Mouse (Mus musculus) CH12.LX (cell line): ENCODE results near the gene Asl. TPM values are rescaled to one million over a fixed set of nuclear protein-coding genes. Genes with fewer than 3 reads are reported as not detected.

Experiments
- DNase-seq: peaks from one replicate; pipeline ENCODE4 v3.0.0-alpha.2; 2013; ENCODE audit errors: extremely low read depth
- H3K27ac ChIP-seq: 2 replicates; pipeline ENCODE4 v1.5.1; 2012; ENCODE audit warnings: low read depth, mild to moderate bottlenecking, control low read depth, moderate library complexity; ENCODE audit not compliant: insufficient read depth
- H3K27me3 ChIP-seq: replicated peaks from 2 replicates; pipeline ENCODE3; 2012; ENCODE audit warnings: inconsistent platforms
- H3K36me3 ChIP-seq, 2 experiments: replicated peaks in 1 of 2; 2 replicates each; pipeline versions ENCODE3 to v1.6.1; 2012; ENCODE audit warnings: inconsistent platforms in 1 of 2, low read length in 1 of 2, mild to moderate bottlenecking in 1 of 2, mixed read lengths in 1 of 2, moderate library complexity in 1 of 2; ENCODE audit not compliant: control insufficient read depth in 1 of 2, insufficient read depth in 1 of 2
- H3K4me1 ChIP-seq, 2 experiments: 2 replicates each; pipeline ENCODE4 v1.6.1; 2012; ENCODE audit warnings: inconsistent platforms in 1 of 2, moderate library complexity in 1 of 2; ENCODE audit not compliant: insufficient read depth in 2 of 2, control insufficient read depth in 1 of 2
- H3K4me2 ChIP-seq: 2 replicates; pipeline ENCODE4 v1.6.1; 2012; ENCODE audit warnings: low read depth, mild to moderate bottlenecking, control low read depth; ENCODE audit not compliant: poor library complexity, insufficient read depth, severe bottlenecking
- H3K4me3 ChIP-seq, 3 experiments: fragments of 150-350 bp in 1 of 3; sonication (generic) in 1 of 3; replicated peaks in 1 of 3; 2 replicates each; pipeline versions ENCODE3 to v1.5.1; 2011 to 2012; ENCODE audit warnings: low read depth in 2 of 3, low read length in 2 of 3, mild to moderate bottlenecking in 2 of 3, moderate library complexity in 2 of 3, control low read depth in 1 of 3, improper control_type of control experiment in 1 of 3, inconsistent platforms in 1 of 3, mixed read lengths in 1 of 3; ENCODE audit not compliant: poor library complexity in 1 of 3
- H3K79me2 ChIP-seq: replicated peaks from 2 replicates; pipeline ENCODE4 v1.6.1; 2012; ENCODE audit warnings: mild to moderate bottlenecking, moderate library complexity; ENCODE audit not compliant: control insufficient read depth, poor library complexity, insufficient read depth, severe bottlenecking; ENCODE audit errors: extremely low read depth
- H3K9ac ChIP-seq: 2 replicates; pipeline ENCODE4 v1.6.1; 2012; ENCODE audit warnings: low read depth, mild to moderate bottlenecking, control low read depth, moderate library complexity; ENCODE audit not compliant: insufficient read depth
- H3K9me3 ChIP-seq: replicated peaks from 2 replicates; pipeline ENCODE3; 2012; ENCODE audit warnings: low read length, inconsistent platforms, mixed read lengths
- BHLHE40 ChIP-seq: IDR thresholded peaks from 2 replicates; pipeline ENCODE4 v1.6.1; 2011; ENCODE audit warnings: mild to moderate bottlenecking, low read depth, low read length, improper control_type of control experiment
- CHD1 ChIP-seq: IDR thresholded peaks from 2 replicates; pipeline ENCODE4 v1.6.1; 2012; ENCODE audit warnings: low read depth, low read length, improper control_type of control experiment, inconsistent platforms
- GABPA ChIP-seq: IDR thresholded peaks from 2 replicates; pipeline ENCODE4 v1.6.1; 2012; ENCODE audit warnings: low read depth, low read length, improper control_type of control experiment, inconsistent platforms; ENCODE audit not compliant: insufficient replicate concordance
- JUND ChIP-seq: conservative IDR thresholded peaks from 2 replicates; pipeline ENCODE4 v1.6.1; 2011; ENCODE audit warnings: low read depth, low read length, improper control_type of control experiment
- MAZ ChIP-seq: IDR thresholded peaks from 2 replicates; pipeline ENCODE4 v1.6.1; 2012; ENCODE audit warnings: low read depth, mild to moderate bottlenecking, inconsistent platforms, low read length, improper control_type of control experiment, moderate library complexity
- NELFE ChIP-seq: IDR thresholded peaks from 2 replicates; pipeline ENCODE4 v1.6.1; 2011; ENCODE audit warnings: low read depth, low read length, improper control_type of control experiment
- PAX5 ChIP-seq: IDR thresholded peaks from 2 replicates; pipeline ENCODE4 v1.6.1; 2012; ENCODE audit warnings: low read length, inconsistent platforms, mixed read lengths
- POLR2A ChIP-seq: IDR thresholded peaks from 2 replicates; pipeline ENCODE4 v1.6.1; 2011; ENCODE audit warnings: low read depth, mild to moderate bottlenecking, improper control_type of control experiment, low read length
- POLR2AphosphoS2 ChIP-seq: IDR thresholded peaks from 2 replicates; pipeline ENCODE4 v1.6.1; 2011; ENCODE audit warnings: low read depth, low read length, improper control_type of control experiment
- RAD21 ChIP-seq: IDR thresholded peaks from 2 replicates; pipeline ENCODE4 v1.6.1; 2011; ENCODE audit warnings: low read depth, mild to moderate bottlenecking, low read length, improper control_type of control experiment, moderate library complexity
- SIN3A ChIP-seq: IDR thresholded peaks from 2 replicates; pipeline ENCODE4 v1.6.1; 2012; ENCODE audit warnings: low read length, improper control_type of control experiment, inconsistent platforms
- UBTF ChIP-seq: IDR thresholded peaks from 2 replicates; pipeline ENCODE4 v1.6.1; 2012; ENCODE audit warnings: low read depth, mild to moderate bottlenecking, inconsistent platforms, low read length, improper control_type of control experiment, moderate library complexity
- ZKSCAN1 ChIP-seq: IDR thresholded peaks from 2 replicates; pipeline ENCODE4 v1.6.1; 2012; ENCODE audit warnings: low read depth, inconsistent platforms, low read length, improper control_type of control experiment, borderline replicate concordance
- dilution Hi-C: fragments of 300-500 bp; cut with MboI; formaldehyde crosslinking; loops from 2 replicates; pipeline ENCODE4 v1.14.3; 2020; ENCODE audit warnings: low sequenced_read_pairs; ENCODE audit not compliant: extremely low pct_unique_long_range_greater_than_20kb, extremely low pct_ligation_motif_present
- in situ Hi-C: fragments of 300-500 bp; cut with MboI; formaldehyde crosslinking; loops from 3 replicates; pipeline ENCODE4 v1.14.3; 2019; ENCODE audit warnings: low sequenced_read_pairs, low pct_ligation_motif_present, low pct_unique_long_range_greater_than_20kb, mixed read lengths
- polyA plus RNA-seq: library from polyadenylated mRNA; unstranded; fragments of >175 nt; gene quantifications from 2 replicates; pipeline ENCODE4 v1.2.1, GENCODE M21; 2012; ENCODE audit warnings: low read depth; ENCODE audit not compliant: insufficient read length
- total RNA-seq, 2 experiments: library from RNA; depleted of rRNA; stranded (reverse); fragments of 300-350 nt in 1 of 2; fragments of >200 nt in 1 of 2; gene quantifications; 2 replicates each; pipeline ENCODE4 v1.2.3; 2012 to 2014

The Asl gene
- total and polyA plus RNA-seq, 3 experiments: 44.8 to 70.4 (median 61.0) TPM

GRCm38 (mm10) chr5:129980216-129980615, 48.8 kb downstream of the Asl start:
- in situ Hi-C loops: no loop called here
- no peaks in the 10 kb centered on the region for H3K27me3 ChIP-seq
- H3K9ac ChIP-seq: no peak overlapping the region
- no peak for TF ChIP-seq BHLHE40
- TF ChIP-seq, all 38 proteins: peak for 0
- dilution Hi-C loops: no loop called here
- H3K4me1 ChIP-seq: peaks cover 0 to 3% of the 10 kb centered on the region in 2 experiments; a peak in 1 of 4 replicates
- no peaks in the 10 kb centered on the region for H3K9me3 ChIP-seq
- no peak overlapping the region for H3K4me2 ChIP-seq
- no peak for DNase-seq
- no peak overlapping the region for H3K27ac ChIP-seq
- no peaks in the 10 kb centered on the region for H3K79me2 ChIP-seq
- H3K4me3 ChIP-seq: no peak overlapping the region
- H3K36me3 ChIP-seq: peaks cover 13 to 58% of the 10 kb centered on the region in 2 experiments

GRCm38 (mm10) chr5:129978608-129979007, 50.4 kb downstream of the Asl start:
- no peaks in the 10 kb centered on the region for H3K4me1 ChIP-seq
- peaks cover 17 to 66% of the 10 kb centered on the region in 2 experiments for H3K36me3 ChIP-seq
- dilution Hi-C loops: no loop called here
- in situ Hi-C loops: no loop called here
- no peak overlapping the region for H3K9ac ChIP-seq
- TF ChIP-seq GABPA (no peak), BHLHE40 (no peak), NELFE (no peak), ZKSCAN1 (no peak), SIN3A (no peak), PAX5 (no peak)
- no peak overlapping the region for H3K4me3 ChIP-seq
- DNase-seq: no peak
- H3K27me3 ChIP-seq: no peaks in the 10 kb centered on the region
- no peaks in the 10 kb centered on the region for H3K9me3 ChIP-seq
- no peak overlapping the region for H3K27ac ChIP-seq
- H3K79me2 ChIP-seq: no peaks in the 10 kb centered on the region
- H3K4me2 ChIP-seq: no peak overlapping the region

GRCm38 (mm10) chr5:129977768-129978167, 51.3 kb downstream of the Asl start:
- H3K4me1 ChIP-seq: no peaks in the 10 kb centered on the region
- dilution Hi-C loops (no loop called here), in situ Hi-C loops (no loop called here)
- no peaks in the 10 kb centered on the region for H3K9me3 ChIP-seq
- no peak overlapping the region for H3K9ac ChIP-seq
- no peaks in the 10 kb centered on the region for H3K27me3 ChIP-seq
- H3K36me3 ChIP-seq: peaks cover 12 to 64% of the 10 kb centered on the region in 2 experiments
- H3K27ac ChIP-seq: no peak overlapping the region
- no peak overlapping the region for H3K4me2 ChIP-seq
- TF ChIP-seq POLR2A (no peak), PAX5 (no peak), RAD21 (no peak), CHD1 (no peak), NELFE (no peak), MAZ (no peak), UBTF (no peak), ZKSCAN1 (no peak), JUND (no peak), POLR2AphosphoS2 (no peak), BHLHE40 (no peak)
- no peak overlapping the region for H3K4me3 ChIP-seq
- DNase-seq: no peak
- no peaks in the 10 kb centered on the region for H3K79me2 ChIP-seq
